Mouse (Mus musculus) adrenal gland, adult (tissue): ENCODE data around the gene Gm20518.

Source experiments
- DNase-seq, 2 experiments: peaks; one replicate each; pipeline ENCODE4 v3.0.0; 2022 to 2023; ENCODE audit warnings: low spot score in 1 of 2; ENCODE audit not compliant: inconsistent age in 2 of 2

The Gm20518 gene

DNA sequence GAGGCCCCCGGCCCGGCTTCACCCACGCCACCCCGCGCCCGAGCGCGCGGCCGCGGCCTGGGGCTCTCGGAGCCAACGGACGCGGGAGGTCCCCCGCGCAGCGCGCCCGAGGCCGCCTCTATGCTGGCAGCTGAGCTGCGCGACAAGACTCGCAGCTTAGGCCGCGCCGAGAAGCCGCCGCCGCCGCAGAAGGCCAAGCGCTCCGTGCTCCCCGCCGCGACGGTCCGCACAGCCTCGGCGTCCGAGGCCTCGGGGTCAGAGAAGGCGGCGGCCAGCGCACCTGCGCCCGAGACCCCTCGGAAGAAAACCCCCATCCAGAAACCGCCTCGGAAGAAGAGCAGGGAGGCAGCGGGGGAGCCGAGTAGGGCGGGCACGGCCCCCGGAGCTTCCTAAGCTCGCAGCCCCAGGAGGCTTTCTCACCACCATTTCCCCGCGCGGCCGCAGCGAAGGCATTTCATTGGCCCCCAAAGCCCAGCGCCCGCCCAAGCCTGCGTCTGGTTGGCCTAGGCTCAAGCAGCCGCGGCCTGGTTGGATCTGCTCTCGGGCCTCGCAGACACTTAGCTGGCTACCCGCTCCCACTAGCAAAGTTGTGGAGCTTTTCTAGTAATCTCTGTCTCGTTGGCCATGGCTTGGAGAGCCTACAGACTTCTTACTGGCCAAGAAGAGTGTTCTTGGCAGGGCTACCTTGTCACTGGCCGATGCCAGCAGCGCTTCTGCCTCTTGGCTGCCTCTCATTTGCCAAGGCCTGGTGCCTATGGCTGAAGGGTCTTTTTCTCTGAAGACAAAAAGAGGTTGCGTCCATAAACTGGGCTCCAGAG is 84.1 kb downstream of the Gm20518 start:
- peak; percentile 89 to 96 for DNase-seq

DNA sequence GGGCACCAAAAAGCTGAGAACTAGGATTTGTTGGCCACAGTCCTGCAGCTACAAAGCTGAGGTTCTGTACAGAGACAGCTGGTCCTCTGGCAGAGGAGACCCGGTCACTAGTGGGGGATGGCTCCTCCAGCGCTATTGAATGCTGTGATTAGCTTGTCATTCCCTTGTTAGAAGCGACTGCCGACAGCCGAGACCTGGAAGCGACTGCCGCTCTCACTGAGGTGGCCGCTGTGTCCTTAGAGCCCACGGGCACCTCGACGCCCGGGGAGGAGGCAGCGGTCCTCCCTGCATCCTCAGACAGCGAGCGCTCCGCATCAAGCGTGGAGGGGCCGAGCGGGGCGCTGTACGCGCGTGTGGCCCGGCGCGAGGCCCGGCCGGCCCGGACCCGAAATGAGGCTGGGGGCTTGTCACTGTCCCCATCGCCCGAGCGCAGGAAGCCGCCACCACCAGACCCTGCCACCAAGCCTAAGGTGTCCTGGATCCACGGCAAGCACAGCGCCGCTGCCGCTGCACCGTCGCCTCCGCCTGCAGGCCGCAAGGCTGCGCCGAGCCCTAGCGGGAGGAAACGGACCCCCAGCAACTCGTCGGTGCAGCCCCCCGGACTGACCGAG is 84.8 kb downstream of the Gm20518 start:
- no peak for DNase-seq

DNA sequence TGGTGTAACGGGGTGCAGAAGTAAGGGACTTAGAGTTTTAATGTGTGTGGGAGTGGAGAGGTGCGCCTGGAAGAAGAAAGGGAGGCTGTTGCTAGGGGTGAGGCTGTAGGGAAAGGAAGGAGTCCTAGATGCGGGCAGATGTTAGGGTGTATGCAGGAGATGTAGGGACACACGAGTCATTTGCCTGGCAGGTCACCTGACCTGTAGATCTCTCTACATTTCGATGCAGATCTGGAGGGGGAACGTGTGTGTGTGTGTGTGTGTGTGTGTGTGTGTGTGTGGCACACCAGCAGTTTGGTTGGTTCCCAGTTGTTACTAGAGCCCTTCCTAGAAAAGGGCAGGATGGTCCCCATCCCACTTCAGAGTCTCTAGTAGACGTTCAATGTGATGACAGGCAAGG is 86.5 kb downstream of the Gm20518 start:
- no peak for DNase-seq

DNA sequence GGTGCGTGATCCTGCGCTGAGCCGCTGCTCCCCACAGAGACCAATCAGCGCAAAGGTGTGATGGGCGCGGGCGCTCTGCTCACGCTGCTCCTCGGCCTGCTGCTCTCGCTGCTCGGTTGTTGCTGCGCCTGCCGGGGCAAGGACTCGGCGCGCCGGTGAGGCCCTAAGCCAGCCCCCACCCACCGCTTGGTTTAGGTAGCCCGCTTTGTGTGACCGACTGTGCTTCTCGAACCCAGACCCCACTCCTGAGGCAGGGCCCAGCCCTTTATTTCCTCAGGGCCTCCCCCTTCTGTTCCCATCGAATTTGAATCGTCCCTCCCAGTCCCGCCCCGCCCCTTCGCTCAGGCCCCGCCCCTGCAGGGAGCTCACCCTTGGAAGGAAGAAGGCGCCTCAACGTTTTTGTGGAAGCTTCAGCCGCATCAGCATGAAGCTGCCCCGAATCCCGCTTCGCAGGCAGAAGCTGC is 87.0 kb downstream of the Gm20518 start:
- DNase-seq: peak; percentile 52 to 79

DNA sequence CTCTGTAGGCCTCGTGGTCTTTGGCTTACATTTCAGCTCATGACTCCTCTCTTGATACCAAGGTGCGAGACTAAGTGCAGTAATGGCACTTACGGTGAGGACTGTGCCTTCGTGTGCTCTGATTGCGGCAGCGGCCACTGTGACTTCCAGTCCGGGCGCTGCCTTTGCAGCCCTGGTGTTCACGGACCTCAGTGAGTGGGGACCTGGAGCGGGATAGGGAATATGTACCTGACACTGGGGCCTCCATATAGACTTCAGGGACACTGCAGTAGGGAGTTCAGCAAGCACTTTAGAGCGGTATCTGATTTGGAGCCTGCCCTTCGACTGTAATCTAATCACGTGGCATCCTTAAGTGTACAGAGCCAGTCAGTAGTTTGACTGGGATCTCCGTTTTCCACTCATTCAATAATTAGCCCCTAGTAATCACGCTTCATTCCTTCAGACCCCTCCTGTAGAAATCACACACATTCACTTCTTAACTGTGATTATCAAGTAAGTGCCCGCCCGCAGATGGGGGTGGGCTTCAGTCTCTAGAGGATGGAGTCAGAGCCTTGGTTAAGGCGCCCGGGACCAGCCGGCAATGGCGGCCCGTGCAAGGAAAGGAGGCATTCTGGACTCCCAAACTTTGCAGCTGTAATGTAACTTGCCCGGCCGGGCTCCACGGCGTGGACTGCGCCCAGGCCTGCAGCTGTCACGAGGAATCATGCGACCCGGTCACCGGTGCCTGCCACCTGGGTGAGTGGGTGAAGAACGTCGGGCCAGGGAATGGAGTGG is 87.6 kb downstream of the Gm20518 start:
- DNase-seq: no peak

DNA sequence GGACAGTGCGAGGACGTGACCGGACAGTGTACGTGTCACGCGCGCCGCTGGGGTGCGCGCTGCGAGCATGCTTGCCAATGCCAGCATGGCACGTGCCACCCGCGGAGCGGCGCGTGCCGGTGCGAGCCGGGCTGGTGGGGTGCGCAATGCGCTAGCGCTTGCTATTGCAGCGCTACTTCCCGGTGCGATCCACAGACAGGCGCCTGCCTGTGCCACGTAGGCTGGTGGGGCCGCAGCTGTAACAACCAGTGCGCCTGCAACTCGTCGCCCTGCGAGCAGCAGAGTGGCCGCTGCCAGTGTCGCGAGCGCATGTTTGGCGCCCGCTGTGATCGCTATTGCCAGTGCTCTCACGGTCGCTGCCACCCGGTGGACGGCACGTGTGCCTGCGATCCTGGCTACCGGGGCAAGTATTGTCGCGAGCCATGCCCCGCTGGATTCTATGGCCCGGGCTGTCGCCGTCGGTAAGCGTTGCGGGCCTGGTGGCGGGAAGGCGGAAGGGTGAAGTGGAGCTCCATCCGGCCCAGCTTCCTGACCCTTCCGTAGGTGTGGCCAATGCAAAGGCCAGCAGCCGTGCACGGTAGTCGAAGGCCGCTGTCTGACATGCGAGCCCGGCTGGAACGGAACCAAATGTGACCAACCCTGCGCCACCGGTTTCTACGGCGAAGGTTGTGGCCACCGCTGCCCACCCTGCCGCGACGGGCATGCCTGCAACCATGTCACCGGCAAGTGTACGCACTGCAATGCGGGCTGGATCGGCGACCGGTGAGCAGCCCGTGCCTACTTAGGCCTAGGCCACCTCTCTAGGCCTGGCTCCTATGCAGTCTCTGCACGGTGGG is 88.4 kb downstream of the Gm20518 start:
- DNase-seq: peak; percentile 52 to 82

DNA sequence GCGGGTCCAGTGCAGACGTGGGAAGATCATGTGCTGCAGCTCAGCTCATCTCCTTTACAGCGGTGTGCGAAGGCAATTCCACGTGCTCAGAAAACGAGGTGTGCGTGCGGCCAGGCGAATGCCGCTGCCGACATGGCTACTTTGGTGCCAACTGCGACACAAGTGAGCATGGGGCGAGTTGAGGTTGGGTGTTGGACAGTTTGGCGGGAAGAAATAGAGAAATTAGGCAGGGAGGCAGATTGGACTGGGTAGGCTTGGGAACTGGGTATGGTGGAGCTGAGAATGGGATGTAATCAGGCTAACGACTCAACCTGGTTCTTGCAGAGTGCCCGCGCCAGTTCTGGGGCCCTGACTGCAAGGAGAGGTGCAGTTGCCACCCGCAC is 89.0 kb downstream of the Gm20518 start:
- no peak for DNase-seq

DNA sequence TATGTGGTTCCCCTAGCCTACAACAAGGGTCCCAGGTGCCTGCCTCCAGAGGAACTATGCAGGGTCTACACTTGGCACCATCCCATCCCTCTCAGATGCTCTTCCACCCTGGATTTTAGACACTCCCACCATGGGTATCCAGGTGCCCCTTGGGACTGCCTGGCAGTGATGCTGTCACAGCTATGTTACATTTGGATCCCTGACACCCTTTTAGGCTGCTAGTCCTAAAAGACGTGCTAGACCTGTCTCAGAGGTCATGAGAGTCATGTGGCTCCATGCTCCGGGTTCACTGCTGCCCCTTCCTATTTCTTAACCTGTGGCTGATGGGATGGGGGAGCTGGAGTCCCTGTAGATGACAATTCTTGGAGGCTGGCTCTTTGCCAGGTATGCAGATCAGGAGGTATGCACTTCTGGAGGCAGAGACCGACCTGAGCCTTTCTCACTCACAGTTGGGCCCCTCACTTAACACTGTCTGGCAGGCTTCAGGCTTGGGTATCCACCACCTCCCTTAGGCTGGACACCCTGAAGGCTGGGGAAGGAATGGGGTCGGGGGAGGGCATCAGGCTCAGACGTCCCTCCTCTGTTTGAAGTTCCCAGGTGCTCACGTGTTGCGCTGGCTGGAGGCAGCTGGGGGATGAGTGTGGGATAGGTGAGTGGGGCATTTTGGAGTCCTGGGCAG is 89.6 kb downstream of the Gm20518 start:
- DNase-seq: no peak

DNA sequence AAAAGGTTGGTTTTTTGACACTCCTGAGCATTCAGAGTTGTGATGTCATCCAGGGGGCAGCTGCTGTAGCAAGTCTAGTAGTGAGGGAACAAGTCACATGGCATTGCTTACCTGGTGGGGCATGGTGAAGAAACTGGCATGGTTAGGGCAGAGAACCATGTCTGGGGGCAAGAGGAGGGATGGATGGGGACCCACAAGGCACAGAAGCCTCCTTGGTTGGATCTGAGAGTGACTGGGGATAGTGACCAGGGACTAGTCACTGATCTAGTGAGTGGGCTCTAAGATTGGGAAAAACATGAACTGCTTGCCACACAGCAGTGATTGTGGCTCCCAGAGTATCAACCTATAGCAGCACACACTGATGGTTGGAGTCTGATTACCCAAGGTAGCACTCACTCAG is 91.9 kb downstream of the Gm20518 start:
- DNase-seq: no peak

DNA sequence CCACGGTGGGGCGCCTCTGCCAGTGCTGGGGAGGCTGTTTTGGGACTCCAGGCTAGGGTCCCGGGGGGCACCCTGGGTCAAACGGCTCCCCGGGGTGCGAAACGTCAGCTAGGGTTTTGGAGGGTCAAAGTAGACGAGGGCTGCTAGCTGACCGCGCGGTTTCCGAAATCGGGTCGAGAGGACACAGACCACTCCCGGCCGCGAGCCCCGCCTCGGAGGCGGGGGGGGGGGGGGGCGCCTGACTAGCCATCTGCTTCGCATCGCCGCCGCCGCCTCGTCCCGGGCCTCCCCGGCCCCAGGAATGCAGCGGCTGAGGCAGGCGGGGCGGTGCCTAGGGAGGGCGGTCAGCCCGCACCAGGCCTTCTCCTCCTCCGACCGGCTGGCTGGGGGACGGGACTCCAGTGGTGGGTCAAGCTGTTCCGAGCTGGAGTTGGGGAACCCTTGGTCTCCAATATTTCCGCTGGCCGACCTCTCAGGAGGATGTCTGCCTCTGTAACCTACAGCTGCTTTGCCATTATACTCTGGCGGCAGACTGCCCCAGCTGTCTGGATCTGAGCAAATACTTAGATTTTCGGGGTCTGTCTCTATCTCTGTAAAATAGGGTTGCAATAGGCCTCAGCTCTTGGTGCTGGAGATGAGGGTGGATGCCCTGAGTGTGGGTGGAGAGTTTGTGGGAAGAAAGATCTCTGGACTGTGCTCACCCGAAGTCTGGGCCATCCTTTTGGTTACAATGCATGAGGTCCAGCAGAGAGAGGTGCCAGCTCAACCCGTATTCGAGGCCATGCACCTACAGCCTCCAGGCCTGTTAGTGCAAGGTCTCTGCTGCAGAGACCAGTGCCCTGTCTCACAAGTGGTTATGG is 92.9 kb downstream of the Gm20518 start:
- DNase-seq: peak in 1 of 2 experiments; percentile 37

DNA sequence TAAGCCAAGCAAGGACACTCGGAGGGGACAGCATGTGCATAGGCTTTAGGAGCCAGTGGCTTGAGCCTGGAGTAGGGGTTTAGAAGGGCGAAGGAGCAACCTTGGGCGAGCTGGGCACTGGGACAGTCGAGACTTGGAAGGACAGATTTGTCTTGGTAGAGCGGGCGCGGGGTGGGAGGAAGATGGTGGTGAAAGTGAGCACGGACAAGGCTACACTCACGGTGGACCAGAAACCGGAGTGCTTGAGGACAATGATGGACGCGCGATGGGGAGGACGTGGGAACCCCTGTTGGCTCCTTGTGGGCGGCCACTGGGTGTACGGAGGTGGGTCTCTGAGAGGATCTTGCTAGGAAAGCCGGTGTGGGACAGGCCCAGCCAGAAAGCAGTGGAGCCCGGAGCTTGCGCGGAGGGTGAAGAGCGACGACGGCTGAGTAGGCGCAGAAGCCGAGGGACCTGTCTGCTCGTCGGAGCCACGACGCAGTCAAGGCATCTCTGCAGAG is 93.6 kb downstream of the Gm20518 start:
- peak in 1 of 2 experiments; percentile 54 for DNase-seq

DNA sequence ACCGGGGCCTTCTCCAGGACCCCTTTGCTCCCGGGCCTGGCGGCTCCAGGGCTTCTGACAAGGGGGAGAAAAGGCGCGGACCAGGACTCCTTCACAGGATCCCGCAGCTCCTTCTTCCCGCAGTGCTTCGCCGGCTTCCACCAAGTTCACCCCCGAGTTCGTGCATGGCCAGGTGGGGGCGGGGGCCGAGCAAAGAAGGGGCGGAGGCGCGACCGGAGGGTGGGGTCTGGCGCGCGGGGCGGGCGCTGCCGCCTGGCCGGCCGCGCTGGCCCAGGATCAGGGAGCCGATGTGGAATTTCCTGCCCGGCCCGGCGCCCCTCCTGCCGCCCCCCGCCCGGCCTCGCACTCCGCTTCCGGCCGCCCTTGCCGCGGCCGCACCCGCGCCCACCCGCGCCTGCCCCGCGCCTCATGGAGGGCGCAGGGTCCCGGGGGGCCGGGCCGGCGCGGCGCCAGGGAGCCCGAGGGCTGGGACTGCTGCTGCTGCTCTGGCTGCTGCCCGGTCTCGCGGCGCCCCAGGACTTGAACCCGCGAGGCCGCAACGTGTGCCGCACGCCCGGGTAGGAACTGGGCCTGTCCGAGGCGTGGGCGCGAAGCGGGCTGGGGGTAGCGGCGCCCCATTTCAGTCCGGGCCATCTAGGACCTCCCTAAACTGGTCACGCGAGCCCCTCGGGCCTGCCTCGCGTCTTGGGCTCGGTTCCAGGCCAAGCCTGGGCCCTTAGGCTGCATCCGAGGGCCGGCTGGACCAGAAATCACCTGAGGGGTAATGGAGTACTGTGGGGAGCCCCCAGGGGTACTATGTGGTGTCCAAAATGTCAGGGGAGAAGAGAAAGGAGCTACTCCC is 94.3 kb downstream of the Gm20518 start, which contains the start of gene Scarf2:
Scarf2 (plus strand) TSS at position 312 of the 841 bp plus-strand sequence.
- peak; percentile 21 to 55 for DNase-seq

DNA sequence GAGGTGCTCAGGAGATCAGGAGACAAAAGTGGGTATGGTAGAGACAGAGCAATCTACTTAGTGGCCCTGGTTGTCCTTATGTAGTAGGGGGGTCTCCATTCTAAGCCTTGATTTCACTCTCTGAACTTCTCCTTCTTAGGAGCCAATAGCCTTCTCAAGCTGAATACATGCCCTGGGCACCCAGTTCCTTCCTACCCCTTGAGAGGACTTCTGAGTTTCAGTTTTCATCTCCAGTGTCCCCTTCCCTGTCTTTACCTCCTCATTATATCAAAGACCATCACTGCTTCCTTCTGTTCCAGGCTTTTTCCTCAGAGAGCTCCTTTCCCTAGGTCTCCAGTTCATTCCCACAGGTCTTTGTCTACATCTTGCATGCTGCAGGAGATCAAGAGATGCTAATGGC is 95.0 kb downstream of the Gm20518 start:
- no peak for DNase-seq

DNA sequence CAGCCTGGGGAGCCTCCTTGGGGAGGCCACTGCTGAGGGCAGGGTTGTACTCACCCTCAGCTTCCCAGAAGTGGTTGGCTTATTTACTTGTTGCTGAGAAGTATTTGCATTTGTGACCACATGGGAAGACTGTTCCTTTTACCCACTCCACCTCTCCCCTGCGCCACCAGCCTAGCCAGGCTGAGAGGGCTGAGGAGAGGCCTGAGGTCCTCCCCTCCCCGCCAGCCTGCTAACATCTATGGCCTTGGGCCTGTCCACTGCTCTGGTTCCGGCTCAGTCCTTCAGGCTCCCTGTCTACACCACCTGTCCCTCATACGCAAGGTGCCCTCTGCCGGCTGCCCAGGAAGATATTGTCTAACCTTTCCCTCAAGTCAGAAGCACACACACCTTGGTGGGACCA is 95.8 kb downstream of the Gm20518 start:
- DNase-seq: no peak

DNA sequence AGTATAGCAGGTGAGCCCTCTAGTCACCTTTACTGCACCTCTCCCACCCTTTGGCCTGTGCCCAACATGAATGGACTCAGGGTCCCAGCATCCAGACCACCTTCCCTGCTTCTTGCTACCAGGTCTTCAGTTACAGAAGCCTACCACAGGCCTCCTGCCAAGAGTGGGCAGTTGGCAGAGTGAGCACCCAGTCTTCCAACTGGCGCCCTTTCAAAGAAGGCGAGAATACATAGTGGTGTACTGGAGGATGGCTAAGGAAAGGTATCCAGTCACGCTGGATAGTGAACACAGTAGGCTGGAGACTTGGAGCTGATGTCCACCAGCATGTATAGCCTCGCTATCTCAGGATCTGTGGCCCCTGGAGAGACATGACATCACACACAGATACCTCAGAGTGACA is 97.4 kb downstream of the Gm20518 start:
- DNase-seq: no peak

DNA sequence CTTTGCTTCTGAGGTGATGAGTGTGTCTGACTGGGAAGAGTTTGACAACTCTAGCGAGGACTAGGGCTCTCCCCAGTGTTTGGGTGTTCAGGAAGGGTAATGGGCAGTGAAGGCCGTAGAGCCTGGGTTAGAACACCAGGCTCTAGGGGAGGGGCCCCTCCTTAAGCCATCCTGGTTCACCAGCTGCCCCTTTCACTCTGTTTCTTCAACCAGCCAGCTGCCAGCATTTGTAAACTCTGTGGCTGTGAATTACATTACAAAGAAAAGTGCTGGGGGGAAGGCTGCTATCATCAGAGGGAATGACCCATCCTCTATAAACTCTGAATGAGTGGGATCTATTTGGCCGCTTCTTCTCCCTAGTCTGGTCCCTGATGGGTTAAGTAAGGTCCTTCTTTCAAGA is 98.7 kb downstream of the Gm20518 start:
- no peak for DNase-seq

DNA sequence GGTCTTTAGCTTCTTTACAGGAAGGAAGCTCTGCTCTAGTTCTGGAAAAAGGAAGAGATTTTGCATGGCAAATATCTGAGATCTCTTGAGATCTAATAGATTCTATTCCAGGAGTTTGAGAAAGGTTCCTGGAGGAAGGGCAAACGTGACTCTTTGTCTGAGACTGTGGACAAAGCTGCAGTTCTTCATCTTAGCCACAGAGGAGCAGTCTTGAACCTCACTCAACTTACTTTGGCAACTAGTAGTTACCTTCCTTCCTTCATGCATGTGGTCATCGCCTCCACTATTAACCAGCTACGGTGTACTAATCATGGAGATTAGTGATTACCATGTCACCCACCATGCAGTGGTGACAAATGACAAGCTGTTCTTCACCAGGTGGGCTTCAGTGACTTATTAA is 106.1 kb downstream of the Gm20518 start:
- DNase-seq: no peak
